Mouse (Mus musculus) megakaryocyte, embryonic 14.5 days (primary cell): ENCODE data around the gene Zfp646. TPM values are rescaled to one million over a fixed set of nuclear protein-coding genes. Genes with fewer than 3 reads are reported as not detected.

Experiments
- H3K27me3 ChIP-seq: replicated peaks from 2 replicates; pipeline ENCODE3; 2012; ENCODE audit warnings: inconsistent platforms
- H3K36me3 ChIP-seq: replicated peaks from 2 replicates; pipeline ENCODE3; 2012; ENCODE audit warnings: low read length, inconsistent platforms, mixed read lengths
- H3K4me1 ChIP-seq: 2 replicates; pipeline ENCODE4 v1.6.1; 2012; ENCODE audit warnings: inconsistent platforms
- H3K4me3 ChIP-seq: replicated peaks from 2 replicates; pipeline ENCODE3; 2012; ENCODE audit warnings: moderate library complexity, mild to moderate bottlenecking, inconsistent platforms
- H3K9me3 ChIP-seq: 2 replicates; pipeline ENCODE4 v1.6.1; 2012; ENCODE audit warnings: inconsistent platforms
- FLI1 ChIP-seq: IDR thresholded peaks from 2 replicates; pipeline ENCODE4 v1.6.1; 2012; ENCODE audit warnings: low read length, inconsistent platforms, mixed read lengths
- GATA1 ChIP-seq: IDR thresholded peaks from 3 replicates; pipeline ENCODE4 v1.6.1; 2012; ENCODE audit warnings: mixed read lengths, low read length, inconsistent platforms, borderline replicate concordance
- polyA plus RNA-seq: library from polyadenylated mRNA; stranded (reverse); fragments of >175 nt; gene quantifications from 2 replicates; pipeline ENCODE4 v1.2.3, GENCODE M21; 2012; ENCODE audit warnings: low replicate concordance; ENCODE audit not compliant: insufficient read depth

Zfp646 gene
- polyA plus RNA-seq, 1 experiment, result 6.3 TPM

GRCm38 (mm10) chr7:127929923-127930322, 53.9 kb downstream of the Zfp646 start, which contains the start of gene Prss8:
TSS of gene Prss8 (minus strand) at chr7:127930104.
- Histone ChIP-seq H3K9me3 (no peaks in the 10 kb centered on the region), H3K4me1 (peaks cover 59% of the 10 kb centered on the region), H3K27me3 (peaks cover 8% of the 10 kb centered on the region), H3K4me3 (no peak within 1 kb of the TSS), H3K36me3 (peaks cover 30% of the 10 kb centered on the region)
- no peak for TF ChIP-seq FLI1
- TF ChIP-seq GATA1, result no peak

DNA sequence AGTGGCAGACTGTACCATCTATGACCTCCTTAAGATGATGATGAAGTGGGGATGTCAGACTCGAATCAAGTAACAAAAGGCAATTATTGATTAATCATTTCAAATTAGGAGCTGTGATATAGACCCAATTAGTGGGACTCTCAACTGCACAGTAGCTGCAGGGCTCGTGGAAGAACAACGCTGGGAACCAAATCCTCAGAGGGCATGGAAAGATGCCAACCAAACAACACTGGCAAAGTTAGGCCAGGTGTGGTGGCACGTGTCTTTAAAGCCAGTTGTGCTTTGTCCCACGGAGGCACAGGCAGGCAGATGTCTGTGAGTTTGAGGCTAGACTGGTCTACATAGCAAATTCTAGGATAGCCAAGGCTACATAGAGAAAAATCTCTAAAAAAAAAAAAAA, 54.6 kb downstream of the Zfp646 start:
- TF ChIP-seq GATA1, result no peak
- no peak for TF ChIP-seq FLI1
- Histone ChIP-seq H3K9me3 (no peaks in the 10 kb centered on the region), H3K4me1 (peaks cover 62% of the 10 kb centered on the region), H3K4me3 (no peak overlapping the region), H3K27me3 (peaks cover 8% of the 10 kb centered on the region), H3K36me3 (peaks cover 23% of the 10 kb centered on the region)

- TF ChIP-seq FLI1 (no peak), GATA1 (no peak)
- Histone ChIP-seq H3K36me3 (peaks cover 14% of the 10 kb centered on the region), H3K9me3 (no peaks in the 10 kb centered on the region), H3K27me3 (peaks cover 8% of the 10 kb centered on the region), H3K4me3 (no peak overlapping the region), H3K4me1 (peaks cover 71% of the 10 kb centered on the region)
Measured at GRCm38 (mm10) chr7:127931351-127932135, 55.5 kb downstream of the Zfp646 start.

DNA sequence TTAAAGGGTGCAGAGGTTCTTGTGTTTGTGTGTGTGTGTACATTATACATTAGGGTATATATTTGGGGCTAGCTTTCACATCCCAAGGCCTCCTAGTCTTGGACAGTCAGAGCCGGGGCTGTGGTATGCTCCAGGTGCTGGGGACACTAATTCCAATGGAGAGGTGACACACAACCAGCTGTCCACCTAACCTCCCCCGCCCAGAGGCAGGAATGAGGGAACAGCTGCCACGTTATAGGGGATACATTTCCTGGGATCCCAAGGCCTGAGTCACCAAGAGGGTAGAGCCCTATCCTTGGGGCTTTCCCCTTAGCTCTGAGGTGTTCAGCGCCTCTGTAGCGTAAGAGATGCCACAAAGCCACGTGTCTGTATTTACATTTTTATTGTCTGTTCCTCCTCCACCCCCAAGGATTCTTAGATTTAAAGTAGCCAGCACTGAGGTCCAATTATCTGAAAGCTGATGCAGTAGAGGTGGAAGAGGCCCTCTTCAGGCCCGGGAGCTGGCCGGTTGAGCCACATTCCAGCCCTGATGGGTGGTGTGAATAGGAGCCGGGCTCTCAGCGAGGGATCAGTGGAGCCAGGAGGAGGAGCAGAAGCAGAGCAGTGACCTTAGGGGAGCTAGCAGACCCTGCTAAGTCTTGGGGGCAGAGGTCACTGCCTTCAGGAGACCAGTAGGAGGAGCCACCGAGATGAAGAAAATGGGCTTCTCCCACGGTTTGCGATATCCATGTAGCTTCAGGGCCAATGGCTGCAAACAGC, 56.4 kb downstream of the Zfp646 start:
- Histone ChIP-seq H3K4me1 (peaks cover 68% of the 10 kb centered on the region), H3K4me3 (no peak overlapping the region), H3K27me3 (peaks cover 8% of the 10 kb centered on the region), H3K36me3 (peaks cover 5% of the 10 kb centered on the region), H3K9me3 (no peaks in the 10 kb centered on the region)
- TF ChIP-seq FLI1 (no peak), GATA1 (no peak)

- H3K4me3 ChIP-seq, result no peak overlapping the region
- no peaks in the 10 kb centered on the region for H3K9me3 ChIP-seq
- no peaks in the 10 kb centered on the region for H3K36me3 ChIP-seq
- peaks cover 56% of the 10 kb centered on the region for H3K4me1 ChIP-seq
- H3K27me3 ChIP-seq, result peaks cover 8% of the 10 kb centered on the region
- TF ChIP-seq FLI1 (no peak), GATA1 (no peak)
Measured at GRCm38 (mm10) chr7:127934075-127934474, 58.1 kb downstream of the Zfp646 start.

DNA sequence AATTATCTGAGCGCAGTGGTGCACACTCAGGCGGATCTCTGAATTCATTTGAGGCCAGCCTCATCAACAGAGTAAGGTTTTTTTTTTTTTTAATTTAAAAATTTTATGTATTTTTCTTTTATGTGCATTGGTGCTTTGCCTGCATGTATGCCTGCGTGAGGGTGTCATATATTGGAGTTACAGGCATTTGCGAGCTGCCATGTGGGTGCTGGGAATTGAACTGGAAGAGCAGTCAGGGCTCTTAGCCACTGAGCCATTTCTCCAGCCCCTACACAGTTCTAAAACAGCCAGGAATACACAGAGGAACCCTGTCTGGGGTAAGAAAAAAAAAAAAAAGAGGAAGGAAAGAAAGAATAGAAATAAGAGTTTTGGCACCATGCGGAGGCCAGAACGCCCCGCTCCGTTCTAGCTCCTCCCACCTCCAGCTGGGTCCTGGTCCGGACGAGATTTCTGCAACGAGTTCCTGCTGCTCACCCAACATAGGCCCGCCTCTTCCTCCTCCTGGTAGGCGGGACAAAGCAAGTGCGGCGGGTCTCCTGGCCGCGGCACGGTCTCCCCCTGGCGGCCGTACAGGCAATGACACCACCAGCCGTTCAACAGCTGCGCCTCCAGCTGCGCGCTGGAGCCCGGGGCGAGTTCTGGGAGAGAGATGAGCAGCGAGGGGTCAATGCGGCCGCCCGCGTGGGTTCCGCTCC, 59.2 kb downstream of the Zfp646 start:
- TF ChIP-seq FLI1 (no peak), GATA1 (no peak)
- H3K9me3 ChIP-seq, result no peaks in the 10 kb centered on the region

More for the DNA sequence above, 59.2 kb downstream of the Zfp646 start:
- Histone ChIP-seq H3K4me3 (peak overlapping the region; percentile 96), H3K27me3 (no peaks in the 10 kb centered on the region), H3K36me3 (no peaks in the 10 kb centered on the region), H3K4me1 (peaks cover 45% of the 10 kb centered on the region)

Other genes starting within 250 kb of the Zfp646 start
- 52.6 and 165 TPM in 2 replicates for gene Bcl7c, start 167.3 kb upstream of the Zfp646 start, polyA plus RNA-seq
- not detected in 2 replicates for gene Ctf1, start 163.5 kb upstream of the Zfp646 start, polyA plus RNA-seq
- gene Ctf2, start 144.1 kb upstream of the Zfp646 start, polyA plus RNA-seq, result not detected in 2 replicates
- 54.6 and 102 TPM in 2 replicates for gene Fbxl19, start 131.7 kb upstream of the Zfp646 start, polyA plus RNA-seq
- 27.3 and 62.4 TPM in 2 replicates for gene Orai3, start 106.4 kb upstream of the Zfp646 start, polyA plus RNA-seq
- 32.9 and 47.6 TPM in 2 replicates for gene Setd1a, start 99.6 kb upstream of the Zfp646 start, polyA plus RNA-seq
- not detected in 2 replicates for gene Gm49388, start 90.6 kb upstream of the Zfp646 start, polyA plus RNA-seq
- gene Hsd3b7, start 75.6 kb upstream of the Zfp646 start, polyA plus RNA-seq, result 13.9 and 53.3 TPM in 2 replicates
- 27.2 and 167 TPM in 2 replicates for gene Stx4a, start 51.9 kb upstream of the Zfp646 start, polyA plus RNA-seq
- 0.02 TPM in 1 of 2 replicates, not detected in the other for gene Stx1b, start 51.7 kb upstream of the Zfp646 start, polyA plus RNA-seq
- 9.4 and 18.0 TPM in 2 replicates for gene Zfp668, start 607 bp downstream of the Zfp646 start, polyA plus RNA-seq
- 0.44 TPM in 1 of 2 replicates, not detected in the other for gene Prss53, start 14.7 kb downstream of the Zfp646 start, polyA plus RNA-seq
- gene Gm21974, start 19.2 kb downstream of the Zfp646 start, polyA plus RNA-seq, result not detected in 2 replicates
- 26.7 and 40.9 TPM in 2 replicates for gene Vkorc1, start 19.4 kb downstream of the Zfp646 start, polyA plus RNA-seq
- gene Bckdk, start 27.9 kb downstream of the Zfp646 start, polyA plus RNA-seq, result 36.9 and 149 TPM in 2 replicates
- gene Kat8, start 36.3 kb downstream of the Zfp646 start, polyA plus RNA-seq, result 2.6 and 4.8 TPM in 2 replicates
- gene Prss8, start 53.9 kb downstream of the Zfp646 start, polyA plus RNA-seq, result not detected in 2 replicates
- gene Prss36, start 70.5 kb downstream of the Zfp646 start, polyA plus RNA-seq, result 2.7 and 10.0 TPM in 2 replicates
- 25.6 and 318 TPM in 2 replicates for gene Fus, start 91.2 kb downstream of the Zfp646 start, polyA plus RNA-seq
- gene Pycard, start 117.6 kb downstream of the Zfp646 start, polyA plus RNA-seq, result 1.1 and 17.0 TPM in 2 replicates
- 0.50 TPM in 1 of 2 replicates, not detected in the other for gene Trim72, start 127.7 kb downstream of the Zfp646 start, polyA plus RNA-seq
- 0.69 and 6.0 TPM in 2 replicates for gene Itgam, start 186.4 kb downstream of the Zfp646 start, polyA plus RNA-seq
- not detected in 2 replicates for gene Gm49368, start 186.5 kb downstream of the Zfp646 start, polyA plus RNA-seq